Mouse (Mus musculus) liver, embryonic 15.5 days (tissue): ENCODE data around the gene Syt5. TPM values are rescaled to one million over a fixed set of nuclear protein-coding genes. Genes with fewer than 3 reads are reported as not detected.
"Not testable (repeated sequence)": the region's sequence is repeated elsewhere in the genome, so short reads cannot be mapped to it uniquely, and the experiment has no call there.

Source experiments
- ATAC-seq: fragments of 200-750 bp; cut with Nextera tagmentation; 2 replicates; pipeline ENCODE4 v1.8.0; 2017; ENCODE audit warnings: moderate number of reproducible peaks, mild to moderate bottlenecking, moderate library complexity; ENCODE audit not compliant: insufficient read depth
- H3K27ac ChIP-seq: fragments of 300-500 bp; sonication (generic); replicated peaks from 2 replicates; pipeline ENCODE4 v1.5.1; 2015; ENCODE audit warnings: mild to moderate bottlenecking, inconsistent platforms
- H3K27me3 ChIP-seq: fragments of 300-500 bp; sonication (generic); 2 replicates; pipeline ENCODE4 v1.6.1; 2015; ENCODE audit warnings: mild to moderate bottlenecking, inconsistent platforms
- H3K36me3 ChIP-seq: fragments of 300-500 bp; sonication (generic); replicated peaks from 2 replicates; pipeline ENCODE4 v1.6.1; 2015; ENCODE audit warnings: moderate library complexity, mild to moderate bottlenecking, inconsistent platforms
- H3K4me1 ChIP-seq: fragments of 300-500 bp; sonication (generic); replicated peaks from 2 replicates; pipeline ENCODE4 v1.6.1; 2015; ENCODE audit warnings: inconsistent platforms
- H3K4me2 ChIP-seq: fragments of 300-500 bp; sonication (generic); 2 replicates; pipeline ENCODE4 v1.6.1; 2015; ENCODE audit warnings: moderate library complexity, mild to moderate bottlenecking, inconsistent platforms
- H3K4me3 ChIP-seq: fragments of 300-500 bp; sonication (generic); replicated peaks from 2 replicates; pipeline ENCODE4 v1.5.1; 2015; ENCODE audit warnings: mild to moderate bottlenecking, inconsistent platforms
- H3K9ac ChIP-seq: fragments of 300-500 bp; sonication (generic); 2 replicates; pipeline ENCODE4 v1.6.1; 2015; ENCODE audit warnings: moderate library complexity, mild to moderate bottlenecking, inconsistent platforms
- H3K9me3 ChIP-seq: fragments of 300-500 bp; sonication (generic); replicated peaks from 2 replicates; pipeline ENCODE4 v1.6.1; 2016; ENCODE audit warnings: inconsistent platforms
- WGBS: fragments of 180-500 bp; shearing (Covaris S2); methylation state at CpG from one replicate; pipeline ENCODE4 v1.1.7; 2015; ENCODE audit warnings: mixed read lengths; ENCODE audit not compliant: insufficient replicate concordance; 5-methylcytosine and 5-hydroxymethylcytosine counted together
- polyA plus RNA-seq: library from polyadenylated mRNA; unstranded; fragments of >200 nt; fragmentation: Nextera tagmentation; extraction: Ambion mirVana; gene quantifications from 2 replicates; pipeline ENCODE4 v1.2.1, GENCODE M21; 2015

The Syt5 gene
- polyA plus RNA-seq, 1 experiment from 2014 or later, result 0.35 TPM

DNA sequence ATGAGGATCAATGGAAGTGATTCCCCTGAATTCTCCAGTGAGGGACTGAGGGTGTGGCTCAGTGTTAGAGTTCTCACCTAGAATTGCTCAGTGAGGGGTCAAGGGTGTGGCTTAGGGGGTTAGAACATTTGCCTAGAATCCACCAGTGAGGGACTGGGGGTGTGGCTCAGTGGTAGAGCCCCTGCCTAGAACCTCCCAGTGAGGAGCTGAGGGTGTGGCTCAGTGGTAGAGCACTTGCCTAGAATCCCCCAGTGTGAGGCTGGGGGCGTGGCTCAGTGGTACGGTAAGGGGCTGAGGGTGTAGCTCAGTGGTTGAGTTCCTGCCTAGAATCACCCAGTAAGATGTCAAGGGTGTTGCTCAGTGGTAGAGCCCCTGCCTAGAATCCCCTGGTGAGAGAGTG, 8.3 kb downstream of the Syt5 start:
- no peak for ATAC-seq
- no peak overlapping the region for H3K4me2 ChIP-seq
- H3K27me3 ChIP-seq, result peaks cover 15% of the 10 kb centered on the region; the same call in 1 of the 2 replicates
- WGBS, result 47% methylated on average over 2 of the region's 2 CpGs
- H3K36me3 ChIP-seq, result no peaks in the 10 kb centered on the region
- H3K4me1 ChIP-seq, result no peaks in the 10 kb centered on the region
- no peak overlapping the region for H3K9ac ChIP-seq
- no peak overlapping the region for H3K27ac ChIP-seq
- no peak overlapping the region for H3K4me3 ChIP-seq
- no peaks in the 10 kb centered on the region for H3K9me3 ChIP-seq

DNA sequence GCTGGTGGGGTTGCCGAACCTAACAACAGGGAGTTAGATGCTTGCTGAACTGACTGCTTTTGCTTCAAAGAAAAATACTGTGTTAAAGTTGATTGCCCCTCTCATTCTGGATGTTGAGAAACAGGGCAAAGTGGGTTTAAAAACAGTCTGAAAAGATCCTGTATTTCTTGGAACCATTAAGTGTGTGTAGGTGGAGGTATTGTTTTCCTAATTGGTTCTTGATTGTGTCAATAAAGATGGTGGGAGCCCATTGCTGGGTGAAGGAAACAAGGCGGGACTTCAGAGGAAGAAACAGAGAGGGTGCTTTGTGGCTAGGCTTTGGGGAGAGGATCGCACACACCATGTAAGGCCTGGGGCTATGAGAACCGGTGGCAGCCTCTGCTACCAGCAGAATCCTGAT, 10.2 kb downstream of the Syt5 start:
- no peak overlapping the region for H3K4me2 ChIP-seq
- no peak overlapping the region for H3K4me3 ChIP-seq
- no peak overlapping the region for H3K27ac ChIP-seq
- no peaks in the 10 kb centered on the region for H3K9me3 ChIP-seq
- WGBS, result 44% methylated on average over 4 of the region's 4 CpGs
- no peak for ATAC-seq
- H3K27me3 ChIP-seq, result peaks cover 22% of the 10 kb centered on the region
- H3K4me1 ChIP-seq, result no peaks in the 10 kb centered on the region
- no peak overlapping the region for H3K9ac ChIP-seq
- no peaks in the 10 kb centered on the region for H3K36me3 ChIP-seq

DNA sequence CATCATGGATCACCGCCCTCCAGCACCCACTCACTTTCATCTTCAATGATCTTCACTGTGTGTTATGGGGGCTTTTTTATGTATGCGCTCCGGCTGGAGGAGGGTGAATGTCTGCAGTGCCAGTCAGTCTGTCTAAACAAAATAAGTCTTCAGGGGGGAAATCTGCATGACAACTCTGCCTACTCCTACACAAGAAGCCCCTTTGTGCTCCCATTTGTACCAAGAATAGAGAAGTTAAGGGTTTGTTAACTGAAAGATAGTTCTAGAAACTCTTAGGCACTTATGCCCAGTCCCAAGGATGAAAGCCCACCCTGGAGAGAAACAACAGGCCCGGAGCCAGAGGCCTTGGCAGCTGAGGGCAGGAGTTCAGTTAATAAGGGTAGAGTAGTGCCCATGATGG, 11.0 kb downstream of the Syt5 start:
- no peak overlapping the region for H3K9ac ChIP-seq
- H3K4me1 ChIP-seq, result no peaks in the 10 kb centered on the region
- no peaks in the 10 kb centered on the region for H3K36me3 ChIP-seq
- no peaks in the 10 kb centered on the region for H3K9me3 ChIP-seq
- H3K4me3 ChIP-seq, result no peak overlapping the region
- no peak for ATAC-seq
- H3K4me2 ChIP-seq, result no peak overlapping the region
- H3K27ac ChIP-seq, result no peak overlapping the region
- peaks cover 29% of the 10 kb centered on the region for H3K27me3 ChIP-seq
- 68% methylated on average over 4 of the region's 4 CpGs for WGBS

DNA sequence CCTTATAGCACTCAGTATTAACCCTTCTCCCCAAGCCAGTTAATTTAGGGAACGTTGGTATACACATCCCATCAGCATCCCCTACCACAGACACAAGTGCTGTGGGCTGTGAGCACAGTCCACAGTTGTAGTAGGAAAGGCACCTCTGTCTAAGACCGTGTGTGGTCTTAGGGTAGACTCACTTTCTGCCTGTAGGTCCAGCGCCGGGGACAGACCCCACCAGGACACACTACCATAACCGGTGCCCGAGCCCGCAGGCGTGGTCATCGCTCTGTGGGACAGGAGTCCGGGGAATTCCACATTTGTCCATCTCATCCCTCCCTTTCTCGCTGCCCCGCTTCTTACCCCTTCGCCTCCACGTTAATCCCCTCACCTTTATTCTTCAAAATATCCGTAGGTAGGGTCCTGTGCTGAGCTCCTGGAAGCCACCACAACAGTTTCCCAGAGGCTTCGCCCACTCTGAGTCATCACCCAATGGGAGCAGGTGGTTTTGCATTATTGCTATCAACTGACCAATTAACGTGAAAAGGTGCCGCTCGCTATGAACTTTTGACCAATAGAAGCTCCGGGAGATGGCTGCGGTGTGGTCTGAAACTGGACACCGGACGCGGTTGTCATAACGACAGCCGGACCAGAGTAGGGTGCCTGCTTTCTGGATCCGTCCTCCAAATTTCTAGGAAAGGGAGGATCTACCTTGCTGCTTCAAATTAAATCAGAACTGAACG, 15.2 kb downstream of the Syt5 start, which contains the start of gene Dnaaf3:
Gene Dnaaf3 (minus strand): TSS at position 449 of the 725 bp plus-strand sequence.
- Histone ChIP-seq H3K9ac (no peak within 1 kb of the TSS), H3K9me3 (no peaks in the 10 kb centered on the region)

DNA sequence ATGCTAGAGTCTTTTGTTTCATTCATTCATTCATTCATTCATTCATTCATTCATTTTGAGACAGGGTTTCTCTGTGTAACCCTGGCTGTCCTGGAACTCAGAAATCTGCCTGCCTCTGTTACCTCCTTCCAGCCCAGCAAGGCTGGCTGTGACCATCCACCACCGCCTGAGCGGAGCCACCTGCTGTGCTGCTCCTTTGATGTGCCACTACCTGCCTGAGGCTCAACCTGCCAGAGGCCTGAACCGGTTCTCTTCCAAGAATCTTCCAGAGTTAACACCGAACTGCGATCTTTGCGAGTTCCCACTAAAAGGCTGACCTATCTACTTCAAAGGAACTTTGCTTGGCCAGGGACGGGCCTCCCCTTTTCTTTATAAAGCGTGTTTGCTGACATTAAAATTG, 17.2 kb downstream of the Syt5 start:
- not testable (repeated sequence) for H3K4me2 ChIP-seq, H3K9ac ChIP-seq, ATAC-seq, H3K36me3 ChIP-seq, H3K27ac ChIP-seq, H3K4me3 ChIP-seq, H3K9me3 ChIP-seq
- H3K4me1 ChIP-seq, result peaks cover 16% of the 10 kb centered on the region
- H3K27me3 ChIP-seq, result peaks cover 39% of the 10 kb centered on the region
- WGBS, result 51% methylated on average over 8 of the region's 8 CpGs

More for the DNA sequence above, 15.2 kb downstream of the Syt5 start, which contains the start of gene Dnaaf3:
- H3K4me1 ChIP-seq, result peaks cover 2% of the 10 kb centered on the region
- no peaks in the 10 kb centered on the region for H3K36me3 ChIP-seq
- WGBS, result 6% methylated on average over 28 of the region's 28 CpGs
- peak within 1 kb of the TSS; percentile 51 for H3K4me2 ChIP-seq
- H3K27ac ChIP-seq, result no peak within 1 kb of the TSS
- ATAC-seq, result peak; percentile 83
- H3K27me3 ChIP-seq, result peaks cover 40% of the 10 kb centered on the region
- H3K4me3 ChIP-seq, result peak within 1 kb of the TSS; percentile 18

DNA sequence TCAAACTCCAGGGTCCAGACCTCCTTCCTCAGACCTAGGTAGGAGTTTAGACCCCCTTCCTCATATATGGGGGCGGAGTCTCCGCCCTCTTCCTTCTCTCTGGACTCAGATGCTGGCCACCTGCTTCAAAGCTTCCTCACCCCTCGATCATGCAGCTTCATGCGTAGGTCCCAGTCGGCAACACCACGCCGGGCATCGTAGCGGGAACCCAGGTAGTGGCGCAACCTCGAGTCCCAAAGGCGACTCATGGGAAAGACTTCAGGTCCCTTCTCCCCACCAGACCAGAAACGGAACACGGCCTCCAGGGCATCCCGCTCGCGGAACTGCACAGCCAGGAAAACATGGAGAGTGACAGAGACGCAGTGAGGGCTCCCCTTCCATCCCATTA, 20.0 kb downstream of the Syt5 start:
- 0 out of 2 replicates have a peak, but pooled peaks have one; percentile 2 for ATAC-seq
- WGBS, result 61% methylated on average over 18 of the region's 18 CpGs
- H3K4me3 ChIP-seq, result no peak overlapping the region

DNA sequence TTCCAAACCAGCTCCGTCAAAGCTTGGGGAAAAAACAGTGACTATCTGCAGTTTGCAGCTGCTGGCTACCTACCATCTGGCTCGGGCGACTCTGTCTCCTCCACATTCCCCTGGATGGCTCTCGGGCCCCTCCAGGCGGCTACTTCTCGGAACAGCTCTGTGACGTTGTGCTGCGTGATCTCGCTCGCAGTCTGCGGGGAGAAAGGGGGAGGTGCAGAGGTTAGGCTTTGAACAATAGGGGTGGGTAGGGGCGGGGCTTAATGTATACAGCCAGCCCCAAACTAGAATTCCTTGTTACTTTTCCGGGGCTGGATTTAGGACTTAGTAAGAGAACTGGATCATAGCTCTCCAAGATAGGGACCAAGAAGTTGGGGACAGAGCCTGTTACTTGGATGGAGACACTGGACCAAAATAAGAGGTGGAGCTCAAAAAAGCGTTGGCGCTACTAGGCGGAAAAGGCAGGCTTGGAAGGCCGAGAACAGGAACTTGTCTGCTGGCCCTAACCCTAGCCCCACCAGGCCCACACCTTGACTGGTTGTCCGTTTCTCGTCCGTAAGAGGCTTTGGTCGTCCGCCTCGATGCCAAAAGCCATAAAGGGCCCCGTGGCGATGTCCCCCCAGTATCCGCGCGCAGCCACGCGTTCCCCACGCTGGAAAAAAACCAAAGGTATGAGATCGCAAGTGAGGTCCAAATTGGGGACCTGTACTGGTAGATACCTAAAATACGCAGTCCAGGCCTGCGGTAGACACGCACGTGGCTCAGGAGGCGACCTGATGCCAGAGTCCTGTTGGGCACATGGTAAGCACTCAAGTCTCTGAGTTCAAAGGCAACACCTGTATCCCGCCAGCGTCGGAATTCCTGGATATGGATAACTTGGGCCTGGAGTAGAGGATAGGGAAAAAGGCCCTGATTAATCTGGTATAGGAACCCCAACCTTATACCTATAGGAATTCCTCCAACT, 20.7 kb downstream of the Syt5 start:
- no peaks in the 10 kb centered on the region for H3K9me3 ChIP-seq
- H3K4me2 ChIP-seq, result peak overlapping the region; percentile 63
- H3K36me3 ChIP-seq, result no peaks in the 10 kb centered on the region
- peak; percentile 83 for ATAC-seq
- H3K27ac ChIP-seq, result no peak overlapping the region
- WGBS, result 20% methylated on average over 40 of the region's 40 CpGs
- peaks cover 25% of the 10 kb centered on the region for H3K27me3 ChIP-seq
- peak overlapping the region; percentile 36 for H3K4me3 ChIP-seq
- peak overlapping the region; percentile 27; the same call in 1 of the 2 replicates for H3K9ac ChIP-seq
- H3K4me1 ChIP-seq, result peaks cover 18% of the 10 kb centered on the region

More for the DNA sequence above, 20.0 kb downstream of the Syt5 start:
- Histone ChIP-seq H3K4me1 (peaks cover 16% of the 10 kb centered on the region), H3K4me2 (peak overlapping the region; percentile 63), H3K36me3 (no peaks in the 10 kb centered on the region), H3K27ac (no peak overlapping the region), H3K9me3 (no peaks in the 10 kb centered on the region), H3K27me3 (peaks cover 28% of the 10 kb centered on the region), H3K9ac (no peak overlapping the region)

DNA sequence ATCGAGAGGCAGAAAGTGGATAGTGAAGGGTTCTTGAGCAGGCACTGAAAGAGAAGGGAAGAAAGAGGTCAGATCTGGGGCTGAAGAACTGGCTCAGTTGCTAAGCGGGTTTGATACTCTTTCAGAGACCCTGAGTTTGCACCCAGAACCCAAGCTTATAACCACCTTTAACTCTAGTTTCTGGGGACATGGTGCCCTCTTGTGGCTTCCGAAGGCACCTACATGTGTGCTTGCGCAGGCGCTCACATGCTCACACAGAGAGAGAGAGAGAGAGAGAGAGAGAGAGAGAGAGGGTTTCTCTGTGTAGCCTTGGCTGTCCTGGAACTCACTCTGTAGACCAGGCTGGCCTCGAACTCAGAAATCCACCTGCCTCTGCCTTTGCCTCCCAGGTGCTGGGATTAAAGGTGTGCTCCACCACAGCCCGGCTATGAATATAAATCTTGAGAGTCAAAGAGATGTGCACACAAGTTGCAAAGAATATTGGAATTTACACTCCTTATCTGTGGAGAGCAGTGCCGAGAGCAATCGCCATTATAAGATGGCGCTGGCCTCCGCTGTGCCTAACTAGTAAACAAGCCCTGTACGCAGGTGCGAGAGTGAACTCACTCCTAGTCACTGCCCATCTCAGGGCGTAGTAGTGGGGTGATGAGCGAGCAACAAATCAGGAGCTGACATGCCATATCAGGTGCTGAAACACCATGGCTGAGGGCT, 23.0 kb downstream of the Syt5 start, which contains the start of gene Tnni3:
Gene Tnni3 (minus strand): TSS at position 18 of the 711 bp plus-strand sequence.
- not testable (repeated sequence) for H3K4me2 ChIP-seq, H3K27ac ChIP-seq, H3K36me3 ChIP-seq, ATAC-seq, H3K9me3 ChIP-seq, H3K4me3 ChIP-seq, H3K9ac ChIP-seq
- 49% methylated on average over 15 of the region's 15 CpGs for WGBS
- Histone ChIP-seq H3K4me1 (peaks cover 29% of the 10 kb centered on the region), H3K27me3 (peaks cover 31% of the 10 kb centered on the region)

DNA sequence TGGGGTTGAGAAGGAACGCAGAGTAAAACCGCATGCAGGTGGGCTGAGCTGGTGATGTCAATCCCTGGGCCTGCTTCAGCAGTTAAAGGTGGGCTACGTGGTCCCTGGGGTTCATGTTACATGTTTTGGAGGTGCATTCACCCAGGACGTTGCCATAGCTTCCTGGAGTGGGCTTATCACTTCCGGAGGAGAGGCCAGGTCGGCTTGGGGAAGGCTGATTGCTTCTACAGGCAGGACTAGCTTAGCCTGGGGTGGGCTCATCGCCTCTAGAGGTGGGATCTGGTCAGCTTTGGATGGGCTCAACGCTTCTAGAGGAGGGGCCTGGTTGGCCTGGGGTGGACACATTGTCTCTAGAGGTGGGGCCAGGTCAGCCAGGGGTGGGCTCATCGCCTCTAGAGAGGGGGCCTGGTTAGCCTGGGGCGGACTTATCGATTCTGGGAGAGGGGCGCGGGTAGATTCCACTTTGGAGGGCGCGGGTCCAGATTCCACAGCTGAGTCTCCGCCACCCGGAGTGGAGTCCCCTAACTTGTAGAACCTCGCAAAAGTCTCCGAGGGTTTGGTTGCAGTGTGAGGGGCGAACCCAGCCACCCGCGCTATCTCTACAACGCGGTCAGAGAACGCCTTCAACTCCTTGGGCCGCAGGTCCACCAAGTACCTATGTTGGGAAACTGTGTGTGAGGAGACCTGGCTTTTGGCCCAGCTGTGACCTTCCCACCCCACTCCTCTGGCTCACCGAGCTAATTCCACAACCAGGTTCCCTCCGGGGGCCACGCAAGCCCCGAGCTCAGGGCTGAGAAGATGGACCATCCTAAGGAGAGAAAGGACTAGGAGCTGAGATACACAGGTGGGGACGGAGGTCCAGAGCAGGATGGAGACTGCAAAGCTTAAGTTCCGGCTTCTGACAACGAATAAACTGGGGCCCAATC, 23.9 kb downstream of the Syt5 start:
- WGBS, result 73% methylated on average over 33 of the region's 33 CpGs
- Histone ChIP-seq H3K9me3 (no peaks in the 10 kb centered on the region), H3K27ac (no peak overlapping the region), H3K36me3 (no peaks in the 10 kb centered on the region), H3K9ac (no peak overlapping the region), H3K4me1 (peaks cover 29% of the 10 kb centered on the region), H3K4me2 (no peak overlapping the region), H3K27me3 (peaks cover 31% of the 10 kb centered on the region), H3K4me3 (no peak overlapping the region)
- ATAC-seq, result no peak

DNA sequence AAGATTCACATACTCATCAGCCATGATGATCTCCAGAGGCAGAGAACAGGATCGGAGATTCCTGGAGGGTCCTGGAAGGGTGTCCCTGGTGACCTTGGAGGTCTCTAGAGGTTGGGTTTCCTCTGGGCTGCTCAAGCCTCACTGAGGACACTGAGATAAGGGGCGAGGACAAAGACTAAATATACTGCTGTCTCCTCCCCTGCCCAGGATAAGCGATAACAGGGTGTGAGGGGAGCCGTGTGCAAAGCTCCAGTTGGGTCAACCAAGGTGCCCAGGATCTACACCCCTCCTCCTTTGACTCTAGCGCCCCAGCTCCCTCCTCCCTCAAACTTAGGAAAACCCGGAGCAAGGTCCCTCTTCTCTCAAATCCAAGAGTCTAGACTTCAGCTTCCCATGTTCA, 25.0 kb downstream of the Syt5 start:
- H3K9me3 ChIP-seq, result no peaks in the 10 kb centered on the region
- H3K4me3 ChIP-seq, result no peak overlapping the region
- no peaks in the 10 kb centered on the region for H3K36me3 ChIP-seq
- H3K27me3 ChIP-seq, result peaks cover 26% of the 10 kb centered on the region
- ATAC-seq, result no peak
- no peak overlapping the region for H3K4me2 ChIP-seq
- 44% methylated on average over 6 of the region's 6 CpGs for WGBS
- peaks cover 32% of the 10 kb centered on the region for H3K4me1 ChIP-seq
- H3K9ac ChIP-seq, result no peak overlapping the region
- H3K27ac ChIP-seq, result no peak overlapping the region
